Mouse (Mus musculus) kidney, postnatal 4 days (tissue): ENCODE measurements around the gene Fscn2.
"Not testable (repeated sequence)": the region's sequence is repeated elsewhere in the genome, so short reads cannot be mapped to it uniquely, and the experiment has no call there.

Experiments used
- DNase-seq, 2 experiments: peaks; one replicate each; pipeline ENCODE4 v3.0.0; 2021; ENCODE audit warnings: mixed read lengths in 2 of 2

Gene Fscn2

DNA sequence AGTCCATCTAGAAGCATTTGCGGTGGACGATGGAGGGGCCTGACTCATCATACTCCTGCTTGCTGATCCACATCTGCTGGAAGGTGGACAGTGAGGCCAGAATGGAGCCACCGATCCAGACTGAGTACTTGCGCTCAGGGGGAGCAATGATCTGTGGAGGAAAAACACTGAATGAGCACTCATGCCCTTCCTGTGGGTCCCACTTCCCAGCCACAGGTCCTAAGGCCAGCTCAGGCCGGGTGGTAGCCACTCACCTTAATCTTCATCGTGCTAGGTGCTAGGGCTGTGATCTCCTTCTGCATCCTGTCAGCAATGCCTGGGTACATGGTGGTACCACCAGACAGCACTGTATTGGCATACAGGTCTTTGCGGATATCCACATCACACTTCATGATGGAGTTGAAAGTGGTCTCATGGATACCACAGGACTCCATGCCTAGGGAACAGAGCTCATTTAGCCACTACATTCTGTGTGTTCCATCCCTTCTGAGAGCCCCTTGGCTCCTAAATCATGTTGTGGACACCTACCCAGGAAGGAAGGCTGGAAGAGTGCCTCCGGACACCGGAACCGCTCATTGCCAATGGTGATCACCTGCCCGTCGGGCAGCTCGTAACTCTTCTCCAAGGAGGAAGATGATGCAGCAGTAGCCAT is 14.8 kb upstream of the Fscn2 start:
- DNase-seq, result peak; percentile 6 to 21

- DNase-seq, result peak; percentile 22 to 33
Observed at GRCm38 (mm10) chr11:120347301-120347700, 14.0 kb upstream of the Fscn2 start.

GRCm38 (mm10) chr11:120347791-120348683 is 13.3 kb upstream of the Fscn2 start, which contains the start of gene Actg1:
TSS of gene Actg1 (minus strand) at chr11:120348542.
- peak; percentile 88 to 94 for DNase-seq

DNA sequence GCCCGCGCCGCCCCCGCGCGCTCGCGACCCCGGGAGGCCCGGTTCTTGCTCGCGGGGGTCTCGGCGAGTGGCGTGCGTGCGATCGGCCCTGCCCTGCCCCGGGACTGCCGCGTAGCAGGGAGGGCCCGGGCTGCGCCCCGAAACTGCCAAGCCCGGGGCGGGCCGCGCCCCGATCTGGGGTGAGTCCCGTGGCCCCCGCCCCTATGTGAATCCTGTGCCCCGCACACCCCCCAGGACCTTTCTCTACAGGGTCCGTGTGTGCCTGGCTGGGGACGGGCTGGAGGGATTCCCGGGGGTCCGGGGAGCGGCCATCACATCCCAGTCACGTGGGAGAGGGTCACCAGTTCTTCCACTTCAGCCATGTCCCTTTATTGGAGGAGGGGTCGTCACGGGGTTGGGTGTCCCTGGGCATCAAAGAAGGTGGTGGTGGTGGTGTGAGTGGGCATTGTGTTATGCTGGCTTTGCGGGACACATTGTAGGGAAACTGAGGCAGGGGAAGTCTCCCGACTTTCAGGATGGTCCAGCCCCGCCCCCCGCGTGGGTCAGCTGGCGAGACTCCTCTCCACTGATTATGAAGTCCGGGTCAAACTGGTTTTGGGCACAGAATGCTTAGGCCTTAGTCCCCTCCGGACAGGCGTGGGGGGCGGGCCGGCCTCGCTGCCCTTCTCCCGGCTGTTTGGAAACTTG is 12.5 kb upstream of the Fscn2 start:
- peak; percentile 71 to 82 for DNase-seq

DNA sequence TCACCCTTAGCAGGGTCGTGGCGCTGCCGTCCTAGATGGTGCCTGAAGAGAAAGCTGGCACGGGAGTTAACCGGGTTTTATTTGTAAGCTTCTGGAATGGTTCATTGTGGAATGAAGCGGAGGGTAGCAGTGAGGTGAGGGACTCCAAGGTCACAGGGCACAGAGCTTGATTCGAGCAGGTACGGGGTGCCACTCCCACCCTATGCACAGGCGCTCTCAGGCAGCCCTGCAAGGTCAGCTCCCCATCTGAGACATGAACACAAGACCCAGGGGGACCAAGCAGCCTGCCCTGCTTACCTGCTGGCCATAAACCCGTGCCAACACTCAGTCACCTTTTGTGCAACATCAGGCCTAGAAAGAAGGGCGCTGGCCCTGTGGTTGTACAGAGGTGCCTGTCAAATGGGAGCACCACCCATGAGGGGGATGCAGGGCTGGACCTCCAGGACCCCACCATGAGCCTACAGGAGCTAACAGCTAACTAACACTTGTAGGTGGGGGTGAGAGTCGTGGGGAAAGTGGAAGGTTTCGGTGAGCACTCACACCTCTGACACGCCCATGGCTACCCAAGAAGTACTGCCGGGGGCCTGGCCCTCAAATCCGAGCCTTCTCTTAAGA is 11.9 kb upstream of the Fscn2 start:
- DNase-seq, result peak; percentile 62 to 75

- peak; percentile 94 to 96 for DNase-seq
Observed at GRCm38 (mm10) chr11:120349986-120350702, 11.2 kb upstream of the Fscn2 start.

- peak; percentile 55 to 69 for DNase-seq
Observed at GRCm38 (mm10) chr11:120350711-120351110, 10.6 kb upstream of the Fscn2 start.

- DNase-seq, result peak in 1 of 2 experiments; percentile 36
Observed at GRCm38 (mm10) chr11:120351250-120352092, 9.9 kb upstream of the Fscn2 start.

DNA sequence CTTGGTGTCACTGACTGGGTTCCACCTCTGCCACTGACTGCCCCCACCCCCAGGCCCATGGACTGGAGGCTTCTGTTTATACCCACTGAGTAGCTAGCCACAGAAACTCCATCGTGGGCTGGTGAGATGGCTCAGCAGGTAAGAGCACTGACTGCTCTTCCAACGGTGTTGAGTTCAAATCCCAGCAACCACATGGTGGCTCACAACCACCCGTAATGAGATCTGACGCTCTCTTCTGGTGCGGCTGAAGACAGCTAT is 9.3 kb upstream of the Fscn2 start:
- DNase-seq, result not testable (repeated sequence)

- DNase-seq, result peak; percentile 54 to 72
Observed at GRCm38 (mm10) chr11:120352571-120353290, 8.6 kb upstream of the Fscn2 start.

DNA sequence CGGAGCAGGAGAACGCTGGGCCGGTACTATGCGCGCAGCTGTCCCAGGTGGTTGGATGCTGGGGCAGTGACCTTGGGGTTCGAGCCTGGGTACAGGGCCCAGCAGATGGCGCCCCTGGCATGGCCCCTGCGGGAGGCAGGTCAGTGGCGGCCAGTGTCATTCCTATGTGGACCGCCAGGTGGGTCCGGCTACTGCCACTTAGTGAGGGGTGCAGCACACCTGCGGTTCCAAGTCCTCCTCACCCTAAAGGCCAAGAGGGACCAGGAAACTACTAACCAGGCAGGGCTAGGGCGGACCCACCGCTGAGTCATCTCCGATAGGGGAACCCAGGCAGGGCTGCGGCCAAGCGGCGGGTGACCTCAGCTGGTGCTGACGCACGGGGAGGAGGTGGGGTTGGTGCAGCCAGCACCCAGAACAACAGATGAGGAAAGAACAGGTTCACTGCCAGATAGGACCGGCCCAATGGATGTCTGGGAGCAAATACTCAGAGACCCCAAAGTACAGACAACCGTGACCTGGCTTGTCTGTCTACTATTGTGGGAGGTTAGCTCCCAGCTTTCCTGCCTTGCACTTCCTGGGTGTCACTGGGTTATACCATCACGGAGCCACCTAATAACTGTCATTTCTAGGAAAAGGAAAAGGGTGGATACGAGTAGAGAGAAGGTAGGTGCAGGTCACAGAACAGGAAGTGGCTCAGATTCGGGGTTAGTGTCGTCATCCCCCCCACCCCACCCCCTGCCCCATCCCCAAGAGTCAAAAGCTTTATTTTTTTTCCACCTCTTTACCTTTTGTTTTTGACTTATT is 7.6 kb upstream of the Fscn2 start:
- peak; percentile 92 to 94 for DNase-seq

- DNase-seq, result peak in 1 of 2 experiments; percentile 4
Observed at GRCm38 (mm10) chr11:120354304-120355276, 6.7 kb upstream of the Fscn2 start.

GRCm38 (mm10) chr11:120355277-120356039 is 5.9 kb upstream of the Fscn2 start:
- peak; percentile 28 to 47 for DNase-seq

DNA sequence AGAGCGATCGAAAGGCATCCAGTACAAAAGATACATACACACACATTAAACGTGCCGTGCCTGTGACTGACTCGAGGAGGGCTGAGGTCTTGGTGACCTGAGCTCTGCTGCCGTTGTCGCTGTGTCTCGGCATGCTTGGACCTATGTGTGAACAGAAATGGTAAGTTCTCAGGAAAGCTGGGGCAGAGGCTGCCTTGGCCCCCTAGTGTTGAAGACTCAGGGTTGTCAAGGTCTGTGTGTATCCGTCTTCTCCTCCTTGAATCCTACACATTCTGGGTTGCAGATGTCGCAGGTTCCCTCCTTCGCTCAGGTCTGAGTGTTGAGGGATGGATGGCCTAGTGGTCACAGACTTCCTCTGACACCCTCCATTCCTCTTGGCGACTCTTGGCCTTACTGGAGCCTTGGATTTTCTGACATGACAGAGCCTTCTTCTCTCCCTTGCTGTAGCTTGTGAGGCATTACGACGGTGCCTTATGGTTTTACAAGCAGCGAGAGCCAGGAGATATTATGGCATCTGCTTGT is 5.0 kb upstream of the Fscn2 start:
- DNase-seq, result peak in 1 of 2 experiments; percentile 42

DNA sequence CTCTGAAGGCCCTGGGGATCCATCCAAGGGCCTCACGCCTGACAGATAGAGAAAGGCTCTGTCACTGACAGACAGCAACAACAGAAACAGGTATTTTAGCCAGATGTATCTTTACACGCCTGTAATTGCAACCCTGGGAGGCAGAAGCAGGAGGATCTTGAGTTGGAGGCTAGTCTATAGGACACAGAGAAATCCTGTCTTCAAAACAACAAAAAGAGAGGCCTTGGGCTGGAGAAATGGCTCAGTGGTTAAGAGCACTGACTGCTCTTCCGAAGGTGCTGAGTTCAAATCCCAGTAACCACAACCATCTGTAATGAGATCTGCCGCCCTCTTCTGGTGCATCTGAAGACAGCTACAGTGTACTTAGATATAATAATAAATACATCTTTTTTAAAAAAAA is 4.4 kb upstream of the Fscn2 start:
- DNase-seq, result no peak

DNA sequence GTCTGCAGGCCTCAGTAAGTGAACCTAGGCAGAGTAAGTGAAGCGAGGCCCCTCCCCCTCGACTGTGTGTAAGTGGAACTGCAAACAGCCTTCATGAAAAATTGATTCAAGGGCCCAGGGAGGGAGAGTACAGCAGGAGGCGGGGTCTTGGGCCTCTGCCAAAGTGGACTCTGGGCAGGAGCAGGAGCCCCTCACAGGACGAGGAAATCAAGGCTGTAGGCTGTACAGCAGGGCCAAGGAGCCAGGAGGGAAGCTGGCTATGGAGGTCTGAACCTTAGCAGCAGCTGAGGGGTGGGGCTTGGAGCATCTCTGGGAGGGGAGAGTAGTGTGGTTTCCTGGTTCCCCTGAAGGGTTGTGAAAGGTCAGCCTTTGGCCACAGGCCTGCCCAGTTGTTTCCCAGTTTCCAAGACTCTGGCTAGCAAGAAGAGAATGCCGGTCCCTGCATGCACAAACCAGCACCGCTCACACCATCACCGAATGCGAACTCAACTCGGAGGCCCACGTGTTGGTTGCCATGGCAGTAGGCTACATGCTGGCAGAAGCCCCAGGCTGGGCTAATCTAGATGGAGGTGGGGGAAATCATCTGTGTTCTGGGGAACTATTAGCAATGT is 3.4 kb upstream of the Fscn2 start:
- DNase-seq, result peak; percentile 90 to 93

DNA sequence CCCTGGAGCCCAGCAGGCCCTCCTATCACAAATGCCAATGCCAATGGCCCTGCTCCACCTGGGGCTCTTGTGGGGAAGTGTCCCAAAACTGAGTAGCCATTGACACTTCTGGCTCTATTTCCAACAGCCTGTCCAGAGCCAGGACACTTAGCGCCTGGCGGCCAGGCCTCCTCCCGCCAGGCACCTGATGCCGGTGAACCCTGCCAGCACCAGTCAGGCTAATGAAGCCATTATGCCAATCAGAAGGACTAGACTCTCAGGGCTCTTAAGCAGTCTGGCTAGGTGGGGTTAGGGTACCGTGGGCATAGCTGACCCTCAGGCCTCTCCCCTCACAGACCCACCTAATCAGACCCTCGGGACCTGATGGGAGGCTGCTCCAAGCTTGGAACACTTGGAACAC is 1.9 kb upstream of the Fscn2 start:
- DNase-seq, result peak in 1 of 2 experiments; percentile 38
